Mouse (Mus musculus) kidney, adult 18-20 months (tissue): Measurements from ENCODE around the gene Myom1.

Experiments used
- DNase-seq: peaks from one replicate; pipeline ENCODE4 v3.0.0; 2021

The Myom1 gene

GRCm38 (mm10) chr17:71017457-71017998, 15.1 kb downstream of the Myom1 start:
- no peak for DNase-seq

GRCm38 (mm10) chr17:71018151-71018550, 15.7 kb downstream of the Myom1 start:
- no peak for DNase-seq

GRCm38 (mm10) chr17:71018616-71019308, 16.3 kb downstream of the Myom1 start:
- no peak for DNase-seq

GRCm38 (mm10) chr17:71019309-71019655, 16.8 kb downstream of the Myom1 start:
- DNase-seq = no peak

- DNase-seq = no peak
Observed at GRCm38 (mm10) chr17:71019860-71020259, 17.4 kb downstream of the Myom1 start.

GRCm38 (mm10) chr17:71022841-71023240, 20.4 kb downstream of the Myom1 start:
- DNase-seq = no peak

- no peak for DNase-seq
Observed at GRCm38 (mm10) chr17:71024071-71024470, 21.6 kb downstream of the Myom1 start.

- no peak for DNase-seq
Observed at GRCm38 (mm10) chr17:71025922-71026321, 23.5 kb downstream of the Myom1 start.

- DNase-seq = no peak
Observed at GRCm38 (mm10) chr17:71027186-71027585, 24.8 kb downstream of the Myom1 start.

- DNase-seq = no peak
Observed at GRCm38 (mm10) chr17:71032719-71033118, 30.3 kb downstream of the Myom1 start.

- DNase-seq = no peak
Observed at GRCm38 (mm10) chr17:71034472-71034871, 32.0 kb downstream of the Myom1 start.

GRCm38 (mm10) chr17:71037188-71037587, 34.8 kb downstream of the Myom1 start:
- no peak for DNase-seq

GRCm38 (mm10) chr17:71038812-71039211, 36.4 kb downstream of the Myom1 start:
- DNase-seq = no peak

- DNase-seq = no peak
Observed at GRCm38 (mm10) chr17:71039851-71040581, 37.6 kb downstream of the Myom1 start.

GRCm38 (mm10) chr17:71040582-71040880, 38.1 kb downstream of the Myom1 start:
- DNase-seq = no peak

GRCm38 (mm10) chr17:71042645-71043044, 40.2 kb downstream of the Myom1 start:
- no peak for DNase-seq

GRCm38 (mm10) chr17:71045591-71045990, 43.2 kb downstream of the Myom1 start:
- DNase-seq = no peak

GRCm38 (mm10) chr17:71046856-71047255, 44.4 kb downstream of the Myom1 start:
- DNase-seq = no peak

GRCm38 (mm10) chr17:71049292-71049691, 46.9 kb downstream of the Myom1 start:
- no peak for DNase-seq

GRCm38 (mm10) chr17:71053134-71053708, 50.8 kb downstream of the Myom1 start:
- no peak for DNase-seq

GRCm38 (mm10) chr17:71055203-71055894, 52.9 kb downstream of the Myom1 start:
- no peak for DNase-seq

GRCm38 (mm10) chr17:71056405-71056804, 54.0 kb downstream of the Myom1 start:
- no peak for DNase-seq

GRCm38 (mm10) chr17:71057758-71058157, 55.3 kb downstream of the Myom1 start:
- DNase-seq = no peak

- no peak for DNase-seq
Observed at GRCm38 (mm10) chr17:71059213-71059612, 56.8 kb downstream of the Myom1 start.
